Comparison of ENCODE assay signal across 9 mouse cellular contexts in the genomic region with DNA sequence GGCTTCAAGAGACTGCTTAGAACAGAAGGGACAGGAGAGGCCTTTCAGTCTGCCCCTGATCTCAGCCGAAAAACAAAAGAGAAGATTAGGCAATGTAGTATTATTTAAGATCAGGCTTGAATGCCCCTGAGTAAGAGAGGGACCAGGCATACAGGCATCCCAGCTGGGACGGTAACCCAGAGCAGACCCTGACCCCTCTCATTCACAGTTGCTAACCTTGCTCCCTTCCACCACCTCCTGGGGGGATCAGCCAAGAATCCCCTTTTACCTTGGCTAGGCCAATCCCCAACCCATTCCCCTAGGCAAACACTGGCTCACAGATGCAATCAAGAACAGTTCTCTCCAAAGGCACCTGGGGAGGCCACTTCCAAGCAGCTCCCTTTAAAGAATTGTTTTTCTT. TPM values are rescaled to one million over a fixed set of nuclear protein-coding genes. Genes with fewer than 3 reads are reported as not detected.
A peak's percentile ranks its signal among the peaks of the same experiment; 100 is the strongest.
DNase-seq lines count a peak whose midpoint lies in the region; ATAC-seq and TF ChIP-seq lines count a peak whose summit lies in the region.
"Had no signal": no experiment of that assay in that cellular context is flagged by ENCODE, and none has a peak within 500 bp of the region (broad histone marks: within the 10 kb centered on the region; RNA-seq: fewer than 3 reads in every experiment).

No protein-coding gene starts in this region.

- peak overlapping the region; percentile 96 for H3K27ac ChIP-seq in heart, adult 2 months
- peak overlapping the region; percentile 100 for H3K27ac ChIP-seq in thymus, adult 2 months (ENCODE audit: control insufficient read depth, insufficient read depth, low read length)
- H3K27ac ChIP-seq in limb, embryonic 15.5 days = no peak overlapping the region
- H3K27ac ChIP-seq in stomach, embryonic 15.5 days = 0 out of 2 replicates have a peak overlapping the region, but pooled peaks have one; percentile 11

- H3K27me3 ChIP-seq in heart, adult 2 months (ENCODE audit: control insufficient read depth, insufficient read depth, low read length) = no peaks in the 10 kb centered on the region
- no peaks in the 10 kb centered on the region for H3K27me3 ChIP-seq in thymus, adult 2 months (ENCODE audit: control insufficient read depth, insufficient read depth, low read length)
- no peaks in the 10 kb centered on the region for H3K27me3 ChIP-seq in limb, embryonic 15.5 days
- H3K27me3 ChIP-seq in stomach, embryonic 15.5 days (replicated peaks) = no peaks in the 10 kb centered on the region

- ATAC-seq in limb, embryonic 15.5 days (ENCODE audit: insufficient number of reproducible peaks, low FRiP score, low TSS enrichment, low read depth) = no peak
- no peak for ATAC-seq in stomach, embryonic 15.5 days (ENCODE audit: insufficient read depth, low FRiP score, low read depth)

- no peak for TF ChIP-seq CTCF in heart, adult 2 months (IDR thresholded peaks at IDR 0.05)
- no peak for TF ChIP-seq CTCF in thymus, adult 2 months (IDR thresholded peaks at IDR 0.05; ENCODE audit: borderline replicate concordance, control insufficient read depth, extremely low read depth, insufficient read depth, low read length, poor library complexity)

- intact Hi-C loops in heart, adult 2 months (cut with DNase I) = loop anchor here (1.0 kb wide), 1 partner anchor 13 kb away; no protein-coding TSS in a partner anchor
- intact Hi-C loops in heart, postnatal 36 days (cut with DNase I) = loop anchor here (2.0 kb wide), 1 partner anchor 30 kb away; no protein-coding TSS in a partner anchor

- TF ChIP-seq EP300 in heart, adult 2 months (IDR thresholded peaks at IDR 0.05; ENCODE audit: insufficient read depth, low read depth, low read length) = no peak

- 0 out of 2 replicates have a peak, but pooled peaks have one; percentile 22 for TF ChIP-seq POLR2A in heart, adult 2 months (IDR thresholded peaks at IDR 0.05; ENCODE audit: insufficient read depth, low read depth, low read length)
- no peak for TF ChIP-seq POLR2A in thymus, adult 2 months (IDR thresholded peaks at IDR 0.05; ENCODE audit: control insufficient read depth, extremely low read depth, insufficient read depth, low read length, poor library complexity)

- WGBS in heart, adult 2 months = 61% methylated on average over 2 of the region's 2 CpGs
- 44% methylated on average over 2 of the region's 2 CpGs for WGBS in thymus, adult 2 months
- 80% methylated on average over 2 of the region's 2 CpGs for WGBS in limb, embryonic 15.5 days
- WGBS in stomach, embryonic 15.5 days = 66% methylated on average over 2 of the region's 2 CpGs

- H3K9me3 ChIP-seq in limb, embryonic 15.5 days = no peaks in the 10 kb centered on the region
- no peaks in the 10 kb centered on the region for H3K9me3 ChIP-seq in stomach, embryonic 15.5 days

- peak overlapping the region; percentile 72 for H3K4me2 ChIP-seq in limb, embryonic 15.5 days
- H3K4me2 ChIP-seq in stomach, embryonic 15.5 days = peak overlapping the region; percentile 71

- H3K4me3 ChIP-seq in heart, adult 2 months = peak overlapping the region; percentile 65
- peak overlapping the region; percentile 100 for H3K4me3 ChIP-seq in thymus, adult 2 months (ENCODE audit: control insufficient read depth, insufficient read depth, low read length)
- peak overlapping the region; percentile 9; the same call in 1 of the 2 replicates for H3K4me3 ChIP-seq in limb, embryonic 15.5 days
- peak overlapping the region; percentile 78 for H3K4me3 ChIP-seq in stomach, embryonic 15.5 days (replicated peaks)

- peaks cover 35% of the 10 kb centered on the region for H3K36me3 ChIP-seq in heart, adult 2 months (ENCODE audit: control insufficient read depth, insufficient read depth, low read length)
- peaks cover 38% of the 10 kb centered on the region for H3K36me3 ChIP-seq in thymus, adult 2 months (ENCODE audit: control insufficient read depth, insufficient read depth, low read length)
- H3K36me3 ChIP-seq in limb, embryonic 15.5 days = peaks cover 9% of the 10 kb centered on the region
- H3K36me3 ChIP-seq in stomach, embryonic 15.5 days = peaks cover 2% of the 10 kb centered on the region; the same call in 1 of the 2 replicates

- peaks cover 29% of the 10 kb centered on the region for H3K4me1 ChIP-seq in heart, adult 2 months (ENCODE audit: control insufficient read depth, insufficient read depth, low read length)
- H3K4me1 ChIP-seq in thymus, adult 2 months (replicated peaks; ENCODE audit: control insufficient read depth, insufficient read depth, low read length) = peaks cover 42% of the 10 kb centered on the region
- peaks cover 56% of the 10 kb centered on the region for H3K4me1 ChIP-seq in limb, embryonic 15.5 days
- peaks cover 39% of the 10 kb centered on the region for H3K4me1 ChIP-seq in stomach, embryonic 15.5 days

- H3K79me2 ChIP-seq in heart, adult 2 months (replicated peaks; ENCODE audit: control insufficient read depth, insufficient read depth, low read length) = peaks cover 2% of the 10 kb centered on the region

- peak overlapping the region; percentile 47 for H3K9ac ChIP-seq in heart, adult 2 months (ENCODE audit: low read depth, low read length)
- H3K9ac ChIP-seq in limb, embryonic 15.5 days = no peak overlapping the region
- peak overlapping the region; percentile 10; the same call in 1 of the 2 replicates for H3K9ac ChIP-seq in stomach, embryonic 15.5 days

- DNase-seq in heart, adult 2 months = no peak
- DNase-seq in heart, postnatal 36 days = no peak
- peak; percentile 49 for DNase-seq in thymus, adult 2 months
- no peak for DNase-seq in thymus, postnatal 0 days (ENCODE audit: low spot score)
- DNase-seq in embryo, embryonic 10.5 days (ENCODE audit: low spot score) = no peak
- no peak for DNase-seq in left cerebral cortex, adult 11 months (ENCODE audit: low spot score)

RNA-seq across cellular contexts. Expression of gene Btg2, which starts 2.1 kb away (rescaled TPM):
- 10 to 100 TPM; 29.9 to 31.0 TPM for total RNA-seq in heart, adult 2 months (2021)
- 33.5 and 35.9 TPM in 2 replicates for polyA plus RNA-seq in heart, adult 2 months (2012; rRNA removed)
- 10 to 100 TPM; 26.6 to 61.0 TPM for total RNA-seq in heart, postnatal 36 days (2021)
- polyA plus RNA-seq in thymus, adult 2 months (2012; rRNA removed) = 432 and 481 TPM in 2 replicates
- polyA plus RNA-seq in thymus, postnatal 0 days (2015; fragmentation: Nextera tagmentation; extraction: Ambion mirVana) = 315 and 335 TPM in 2 replicates
- polyA plus RNA-seq in limb, embryonic 15.5 days (2015; fragmentation: Nextera tagmentation; extraction: Ambion mirVana) = 30.9 and 35.1 TPM in 2 replicates
- 72.2 and 72.4 TPM in 2 replicates for polyA plus RNA-seq in stomach, embryonic 15.5 days (2015; fragmentation: Nextera tagmentation; extraction: Ambion mirVana)

RNA-seq across cellular contexts. Expression of gene Chit1, which starts 34.3 kb away (rescaled TPM):
- total RNA-seq in heart, adult 2 months (2021) = not detected
- polyA plus RNA-seq in heart, adult 2 months (2012; rRNA removed) = 0.16 TPM in 1 of 2 replicates, not detected in the other
- total RNA-seq in heart, postnatal 36 days (2021) = not detected
- 0.54 and 0.78 TPM in 2 replicates for polyA plus RNA-seq in thymus, adult 2 months (2012; rRNA removed)
- polyA plus RNA-seq in thymus, postnatal 0 days (2015; fragmentation: Nextera tagmentation; extraction: Ambion mirVana) = 0.72 and 1.1 TPM in 2 replicates
- 0.50 and 0.59 TPM in 2 replicates for polyA plus RNA-seq in limb, embryonic 15.5 days (2015; fragmentation: Nextera tagmentation; extraction: Ambion mirVana)
- 0.70 and 1.1 TPM in 2 replicates for polyA plus RNA-seq in stomach, embryonic 15.5 days (2015; fragmentation: Nextera tagmentation; extraction: Ambion mirVana)

RNA-seq across cellular contexts. Expression of gene Fmod, which starts 39.7 kb away (rescaled TPM):
- 1 to 10 TPM; 9.3 to 9.4 TPM for total RNA-seq in heart, adult 2 months (2021)
- polyA plus RNA-seq in heart, adult 2 months (2012; rRNA removed) = 14.5 and 17.0 TPM in 2 replicates
- 10 to 100 TPM in 1 of 2 experiments, 1 to 10 TPM in 1; 8.6 to 13.2 TPM for total RNA-seq in heart, postnatal 36 days (2021)
- 3.5 and 4.4 TPM in 2 replicates for polyA plus RNA-seq in thymus, adult 2 months (2012; rRNA removed)
- polyA plus RNA-seq in thymus, postnatal 0 days (2015; fragmentation: Nextera tagmentation; extraction: Ambion mirVana) = 0.32 and 0.40 TPM in 2 replicates
- 147 and 186 TPM in 2 replicates for polyA plus RNA-seq in limb, embryonic 15.5 days (2015; fragmentation: Nextera tagmentation; extraction: Ambion mirVana)
- 9.0 and 11.1 TPM in 2 replicates for polyA plus RNA-seq in stomach, embryonic 15.5 days (2015; fragmentation: Nextera tagmentation; extraction: Ambion mirVana)
- total RNA-seq: CH12.LX had no signal

Comparison
In these comparisons a context has a peak if more than half of its experiments do, and no peak if none do; other contexts are left out.
1. H3K4me3 ChIP-seq: peak in every context shown above with its lines; median percentile 100 in thymus, adult 2 months; 78 in stomach, embryonic 15.5 days; 65 in heart, adult 2 months; 9 in limb, embryonic 15.5 days.